Mouse (Mus musculus) CH12.LX (cell line): ENCODE data around the gene Tmem186. TPM values are rescaled to one million over a fixed set of nuclear protein-coding genes. Genes with fewer than 3 reads are reported as not detected.

ENCODE experiments used
- DNase-seq: peaks from one replicate; pipeline ENCODE4 v3.0.0-alpha.2; 2013; ENCODE audit errors: extremely low read depth
- H3K27ac ChIP-seq: 2 replicates; pipeline ENCODE4 v1.5.1; 2012; ENCODE audit warnings: low read depth, mild to moderate bottlenecking, control low read depth, moderate library complexity; ENCODE audit not compliant: insufficient read depth
- H3K27me3 ChIP-seq: replicated peaks from 2 replicates; pipeline ENCODE3; 2012; ENCODE audit warnings: inconsistent platforms
- H3K36me3 ChIP-seq, 2 experiments: replicated peaks in 1 of 2; 2 replicates each; pipeline versions ENCODE3 to v1.6.1; 2012; ENCODE audit warnings: inconsistent platforms in 1 of 2, low read length in 1 of 2, mild to moderate bottlenecking in 1 of 2, mixed read lengths in 1 of 2, moderate library complexity in 1 of 2; ENCODE audit not compliant: control insufficient read depth in 1 of 2, insufficient read depth in 1 of 2
- H3K4me1 ChIP-seq, 2 experiments: 2 replicates each; pipeline ENCODE4 v1.6.1; 2012; ENCODE audit warnings: inconsistent platforms in 1 of 2, moderate library complexity in 1 of 2; ENCODE audit not compliant: insufficient read depth in 2 of 2, control insufficient read depth in 1 of 2
- H3K4me2 ChIP-seq: 2 replicates; pipeline ENCODE4 v1.6.1; 2012; ENCODE audit warnings: low read depth, mild to moderate bottlenecking, control low read depth; ENCODE audit not compliant: poor library complexity, insufficient read depth, severe bottlenecking
- H3K4me3 ChIP-seq, 3 experiments: fragments of 150-350 bp in 1 of 3; sonication (generic) in 1 of 3; replicated peaks in 1 of 3; 2 replicates each; pipeline versions ENCODE3 to v1.5.1; 2011 to 2012; ENCODE audit warnings: low read depth in 2 of 3, low read length in 2 of 3, mild to moderate bottlenecking in 2 of 3, moderate library complexity in 2 of 3, control low read depth in 1 of 3, improper control_type of control experiment in 1 of 3, inconsistent platforms in 1 of 3, mixed read lengths in 1 of 3; ENCODE audit not compliant: poor library complexity in 1 of 3
- H3K79me2 ChIP-seq: replicated peaks from 2 replicates; pipeline ENCODE4 v1.6.1; 2012; ENCODE audit warnings: mild to moderate bottlenecking, moderate library complexity; ENCODE audit not compliant: control insufficient read depth, poor library complexity, insufficient read depth, severe bottlenecking; ENCODE audit errors: extremely low read depth
- H3K9ac ChIP-seq: 2 replicates; pipeline ENCODE4 v1.6.1; 2012; ENCODE audit warnings: low read depth, mild to moderate bottlenecking, control low read depth, moderate library complexity; ENCODE audit not compliant: insufficient read depth
- H3K9me3 ChIP-seq: replicated peaks from 2 replicates; pipeline ENCODE3; 2012; ENCODE audit warnings: low read length, inconsistent platforms, mixed read lengths
- HCFC1 ChIP-seq: IDR thresholded peaks from 2 replicates; pipeline ENCODE4 v1.6.1; 2012; ENCODE audit warnings: low read depth, mild to moderate bottlenecking, inconsistent platforms, low read length, improper control_type of control experiment
- JUND ChIP-seq: conservative IDR thresholded peaks from 2 replicates; pipeline ENCODE4 v1.6.1; 2011; ENCODE audit warnings: low read depth, low read length, improper control_type of control experiment
- MEF2A ChIP-seq: IDR thresholded peaks from 2 replicates; pipeline ENCODE4 v1.6.1; 2014; ENCODE audit warnings: low read depth, mild to moderate bottlenecking, inconsistent platforms, low read length, improper control_type of control experiment, borderline replicate concordance
- MXI1 ChIP-seq: IDR thresholded peaks from 2 replicates; pipeline ENCODE4 v1.6.1; 2011; ENCODE audit warnings: mild to moderate bottlenecking, low read depth, low read length, improper control_type of control experiment
- NELFE ChIP-seq: IDR thresholded peaks from 2 replicates; pipeline ENCODE4 v1.6.1; 2011; ENCODE audit warnings: low read depth, low read length, improper control_type of control experiment
- PAX5 ChIP-seq: IDR thresholded peaks from 2 replicates; pipeline ENCODE4 v1.6.1; 2012; ENCODE audit warnings: low read length, inconsistent platforms, mixed read lengths
- POLR2A ChIP-seq: IDR thresholded peaks from 2 replicates; pipeline ENCODE4 v1.6.1; 2011; ENCODE audit warnings: low read depth, mild to moderate bottlenecking, improper control_type of control experiment, low read length
- POLR2AphosphoS2 ChIP-seq: IDR thresholded peaks from 2 replicates; pipeline ENCODE4 v1.6.1; 2011; ENCODE audit warnings: low read depth, low read length, improper control_type of control experiment
- RCOR1 ChIP-seq: conservative IDR thresholded peaks from 2 replicates; pipeline ENCODE4 v1.6.1; 2012; ENCODE audit warnings: low read depth, mild to moderate bottlenecking, inconsistent platforms, low read length, improper control_type of control experiment
- SMC3 ChIP-seq: IDR thresholded peaks from 2 replicates; pipeline ENCODE4 v1.6.1; 2011; ENCODE audit warnings: low read depth, low read length, improper control_type of control experiment
- TBP ChIP-seq: conservative IDR thresholded peaks from 2 replicates; pipeline ENCODE4 v1.6.1; 2011; ENCODE audit warnings: low read depth, low read length, improper control_type of control experiment
- USF1 ChIP-seq: IDR thresholded peaks from 2 replicates; pipeline ENCODE4 v1.6.1; 2014; ENCODE audit warnings: low read depth, mild to moderate bottlenecking, inconsistent platforms, low read length, improper control_type of control experiment
- USF2 ChIP-seq: conservative IDR thresholded peaks from 2 replicates; pipeline ENCODE4 v1.6.1; 2011; ENCODE audit warnings: low read depth, low read length, improper control_type of control experiment
- dilution Hi-C: fragments of 300-500 bp; cut with MboI; formaldehyde crosslinking; loops from 2 replicates; pipeline ENCODE4 v1.14.3; 2020; ENCODE audit warnings: low sequenced_read_pairs; ENCODE audit not compliant: extremely low pct_unique_long_range_greater_than_20kb, extremely low pct_ligation_motif_present
- in situ Hi-C: fragments of 300-500 bp; cut with MboI; formaldehyde crosslinking; loops from 3 replicates; pipeline ENCODE4 v1.14.3; 2019; ENCODE audit warnings: low sequenced_read_pairs, low pct_ligation_motif_present, low pct_unique_long_range_greater_than_20kb, mixed read lengths
- polyA plus RNA-seq: library from polyadenylated mRNA; unstranded; fragments of >175 nt; gene quantifications from 2 replicates; pipeline ENCODE4 v1.2.1, GENCODE M21; 2012; ENCODE audit warnings: low read depth; ENCODE audit not compliant: insufficient read length
- total RNA-seq, 2 experiments: library from RNA; depleted of rRNA; stranded (reverse); fragments of 300-350 nt in 1 of 2; fragments of >200 nt in 1 of 2; gene quantifications; 2 replicates each; pipeline ENCODE4 v1.2.3; 2012 to 2014

Tmem186 gene
- total and polyA plus RNA-seq, 3 experiments = 19.7 to 22.2 (median 21.9) TPM

DNA sequence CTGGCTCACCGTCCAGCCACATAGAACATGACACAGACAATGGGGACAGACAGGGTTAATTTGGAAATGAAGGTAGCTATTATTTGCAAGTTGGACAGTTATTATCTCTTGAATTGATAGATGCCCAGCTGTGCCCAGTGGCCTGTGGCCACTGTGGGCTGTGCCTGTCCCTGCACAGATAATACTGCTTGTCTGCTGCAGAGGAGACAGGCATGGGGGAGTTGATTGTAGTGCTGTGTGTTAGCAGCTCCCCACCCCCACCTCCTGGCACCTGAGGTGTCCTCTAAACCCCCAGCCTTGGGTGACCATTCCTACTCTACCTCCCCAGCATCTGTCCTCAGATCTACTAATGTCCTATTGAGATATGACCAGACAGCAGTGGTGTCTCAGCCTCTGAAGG is 53.3 kb downstream of the Tmem186 start:
- no peak overlapping the region for H3K9ac ChIP-seq
- H3K9me3 ChIP-seq = peaks cover 12% of the 10 kb centered on the region
- no peaks in the 10 kb centered on the region for H3K79me2 ChIP-seq
- in situ Hi-C loops (no loop called here), dilution Hi-C loops (no loop called here)
- H3K27ac ChIP-seq = no peak overlapping the region
- DNase-seq = no peak
- H3K36me3 ChIP-seq = no peaks in the 10 kb centered on the region
- peaks cover 77% of the 10 kb centered on the region for H3K27me3 ChIP-seq
- H3K4me3 ChIP-seq = no peak overlapping the region
- no peak overlapping the region for H3K4me2 ChIP-seq
- H3K4me1 ChIP-seq = no peaks in the 10 kb centered on the region
- TF ChIP-seq HCFC1 = no peak
- TF ChIP-seq USF1 = no peak
- TF ChIP-seq USF2 = no peak
- TF ChIP-seq JUND = no peak
- TF ChIP-seq SMC3 = no peak
- no peak for TF ChIP-seq TBP
- TF ChIP-seq PAX5 = no peak
- TF ChIP-seq MEF2A = no peak
- TF ChIP-seq POLR2AphosphoS2 = no peak
- TF ChIP-seq RCOR1 = no peak
- no peak for TF ChIP-seq MXI1
- TF ChIP-seq NELFE = no peak
- TF ChIP-seq POLR2A = no peak

Other genes with a start within 250 kb of the Tmem186 start
- gene Tmem114, start 212.6 kb downstream of the Tmem186 start, total RNA-seq (2012; rRNA removed) = not detected in 2 replicates
- not detected in 2 replicates for gene Tmem114, start 212.6 kb downstream of the Tmem186 start, total RNA-seq (2014; rRNA removed)
- gene Tmem114, start 212.6 kb downstream of the Tmem186 start, polyA plus RNA-seq = not detected in 2 replicates
- gene Mettl22, start 166.9 kb downstream of the Tmem186 start, total RNA-seq (2012; rRNA removed) = 25.4 and 39.4 TPM in 2 replicates
- 48.6 and 64.2 TPM in 2 replicates for gene Mettl22, start 166.9 kb downstream of the Tmem186 start, total RNA-seq (2014; rRNA removed)
- 27.5 and 38.8 TPM in 2 replicates for gene Mettl22, start 166.9 kb downstream of the Tmem186 start, polyA plus RNA-seq
- gene Abat, start 124.3 kb downstream of the Tmem186 start, total RNA-seq (2012; rRNA removed) = 0.04 and 0.17 TPM in 2 replicates
- not detected in 2 replicates for gene Abat, start 124.3 kb downstream of the Tmem186 start, total RNA-seq (2014; rRNA removed)
- not detected in 2 replicates for gene Abat, start 124.3 kb downstream of the Tmem186 start, polyA plus RNA-seq
- gene Pmm2, start within 50 bp of the Tmem186 start, total RNA-seq (2012; rRNA removed) = 33.1 and 44.7 TPM in 2 replicates
- 40.6 and 42.1 TPM in 2 replicates for gene Pmm2, start within 50 bp of the Tmem186 start, total RNA-seq (2014; rRNA removed)
- 69.4 and 71.2 TPM in 2 replicates for gene Pmm2, start within 50 bp of the Tmem186 start, polyA plus RNA-seq
- 26.0 and 28.4 TPM in 2 replicates for gene Carhsp1, start 34.4 kb upstream of the Tmem186 start, total RNA-seq (2012; rRNA removed)
- gene Carhsp1, start 34.4 kb upstream of the Tmem186 start, total RNA-seq (2014; rRNA removed) = 27.8 and 29.7 TPM in 2 replicates
- gene Carhsp1, start 34.4 kb upstream of the Tmem186 start, polyA plus RNA-seq = 24.4 and 26.2 TPM in 2 replicates
- gene Gm5767, start 43.1 kb upstream of the Tmem186 start, total RNA-seq (2012; rRNA removed) = not detected in 2 replicates
- not detected in 2 replicates for gene Gm5767, start 43.1 kb upstream of the Tmem186 start, total RNA-seq (2014; rRNA removed)
- gene Gm5767, start 43.1 kb upstream of the Tmem186 start, polyA plus RNA-seq = not detected in 2 replicates
- 113 and 140 TPM in 2 replicates for gene Usp7, start 154.6 kb upstream of the Tmem186 start, total RNA-seq (2012; rRNA removed)
- gene Usp7, start 154.6 kb upstream of the Tmem186 start, total RNA-seq (2014; rRNA removed) = 143 and 169 TPM in 2 replicates
- gene Usp7, start 154.6 kb upstream of the Tmem186 start, polyA plus RNA-seq = 156 and 169 TPM in 2 replicates
- 27.1 and 30.7 TPM in 2 replicates for gene 1810013L24Rik, start 192.4 kb upstream of the Tmem186 start, total RNA-seq (2012; rRNA removed)
- gene 1810013L24Rik, start 192.4 kb upstream of the Tmem186 start, total RNA-seq (2014; rRNA removed) = 30.0 and 32.8 TPM in 2 replicates
- gene 1810013L24Rik, start 192.4 kb upstream of the Tmem186 start, polyA plus RNA-seq = 44.2 and 47.7 TPM in 2 replicates